Mouse (Mus musculus): ENCODE results near the gene Parp8. TPM values are rescaled to one million over a fixed set of nuclear protein-coding genes. Genes with fewer than 3 reads are reported as not detected.

Gene Parp8
- polyA plus RNA-seq, 1 experiment from 2014 or later: 18.8 TPM

- H3K9ac ChIP-seq (replicated peaks; ENCODE audit: low read length): no peak overlapping the region
- no peaks in the 10 kb centered on the region for H3K27me3 ChIP-seq (ENCODE audit: control insufficient read depth, insufficient read depth, low read length)
- ATAC-seq (replicated peaks; ENCODE audit: insufficient number of reproducible peaks, low FRiP score, low TSS enrichment, low read depth): no peak
- no peaks in the 10 kb centered on the region for H3K4me1 ChIP-seq (ENCODE audit: control insufficient read depth, insufficient read depth, low read length)
- DNase-seq (ENCODE audit: low spot score): no peak
- H3K4me2 ChIP-seq (ENCODE audit: low read depth, low read length): no peak overlapping the region
- no peaks in the 10 kb centered on the region for H3K36me3 ChIP-seq (replicated peaks; ENCODE audit: control insufficient read depth, insufficient read depth, low read depth, low read length)
- no peaks in the 10 kb centered on the region for H3K9me3 ChIP-seq (replicated peaks; ENCODE audit: control insufficient read depth, low read length)
- H3K27ac ChIP-seq (replicated peaks; ENCODE audit: low read depth, low read length): no peak overlapping the region
- no peak overlapping the region for H3K4me3 ChIP-seq (ENCODE audit: low read depth, low read length)
These were observed 194.4 kb downstream of the Parp8 start for GRCm38 (mm10) chr13:116830984-116831383.

- H3K27me3 ChIP-seq (ENCODE audit: control insufficient read depth, insufficient read depth, low read length): no peaks in the 10 kb centered on the region
- whole genome bisulfite sequencing: 87% methylated on average over 3 of the region's 3 CpGs
- no peaks in the 10 kb centered on the region for H3K9me3 ChIP-seq (replicated peaks; ENCODE audit: control insufficient read depth, low read length)
- no peak overlapping the region for H3K4me2 ChIP-seq (ENCODE audit: low read depth, low read length)
- no peak overlapping the region for H3K9ac ChIP-seq (replicated peaks; ENCODE audit: low read length)
- ATAC-seq (replicated peaks; ENCODE audit: insufficient number of reproducible peaks, low FRiP score, low TSS enrichment, low read depth): no peak
- no peak for DNase-seq (ENCODE audit: low spot score)
- H3K4me3 ChIP-seq (ENCODE audit: low read depth, low read length): no peak overlapping the region
- H3K36me3 ChIP-seq (replicated peaks; ENCODE audit: control insufficient read depth, insufficient read depth, low read depth, low read length): no peaks in the 10 kb centered on the region
- no peak overlapping the region for H3K27ac ChIP-seq (replicated peaks; ENCODE audit: low read depth, low read length)
- no peaks in the 10 kb centered on the region for H3K4me1 ChIP-seq (ENCODE audit: control insufficient read depth, insufficient read depth, low read length)
These were observed 196.3 kb downstream of the Parp8 start for GRCm38 (mm10) chr13:116829015-116829414.

- WGBS: 68% methylated on average over 1 of the region's 1 CpGs
- no peak for ATAC-seq (replicated peaks; ENCODE audit: insufficient number of reproducible peaks, low FRiP score, low TSS enrichment, low read depth)
- Histone ChIP-seq H3K4me2 (ENCODE audit: low read depth, low read length) (no peak overlapping the region), H3K9me3 (replicated peaks; ENCODE audit: control insufficient read depth, low read length) (no peaks in the 10 kb centered on the region), H3K4me3 (ENCODE audit: low read depth, low read length) (no peak overlapping the region), H3K36me3 (replicated peaks; ENCODE audit: control insufficient read depth, insufficient read depth, low read depth, low read length) (no peaks in the 10 kb centered on the region), H3K9ac (replicated peaks; ENCODE audit: low read length) (no peak overlapping the region), H3K4me1 (ENCODE audit: control insufficient read depth, insufficient read depth, low read length) (no peaks in the 10 kb centered on the region), H3K27me3 (ENCODE audit: control insufficient read depth, insufficient read depth, low read length) (no peaks in the 10 kb centered on the region), H3K27ac (replicated peaks; ENCODE audit: low read depth, low read length) (no peak overlapping the region)
- no peak for DNase-seq (ENCODE audit: low spot score)
These were observed 213.9 kb downstream of the Parp8 start for GRCm38 (mm10) chr13:116811456-116811855.

Other genes starting within 250 kb of the Parp8 start
- 46.2 and 46.9 TPM in 2 replicates for gene Emb, start 183.0 kb upstream of the Parp8 start, polyA plus RNA-seq (2014; fragmentation: Nextera tagmentation; extraction: Ambion mirVana)
- 0.49 TPM in 2 replicates for gene Gm17509, start 195.5 kb upstream of the Parp8 start, polyA plus RNA-seq (2014; fragmentation: Nextera tagmentation; extraction: Ambion mirVana)